Mouse (Mus musculus) layer of hippocampus, postnatal 25 days (tissue): ENCODE measurements around the gene Gss. TPM values are rescaled to one million over a fixed set of nuclear protein-coding genes. Genes with fewer than 3 reads are reported as not detected.
A peak's percentile ranks its signal among the peaks of the same experiment; 100 is the strongest.

Experiments used
- DNase-seq, 2 experiments: peaks; one replicate each; pipeline ENCODE4 v3.0.0; 2022; ENCODE audit warnings: mixed read lengths in 2 of 2, low spot score in 1 of 2; ENCODE audit errors: extremely low spot score in 1 of 2
- microRNA-seq, 2 experiments: library from miRNA; unstranded; fragments of <30 nt; microRNA quantifications; one replicate each; pipeline ENCODE4 v1.2.0; 2021
- total RNA-seq, 2 experiments: library from RNA; stranded (reverse); gene quantifications; 2 replicates each; pipeline ENCODE4 v1.2.3; 2021

Gene Gss
- total RNA-seq, 2 experiments from 2014 or later = 22.6 to 26.5 TPM

GRCm38 (mm10) chr2:155523706-155524105 is 68.9 kb downstream of the Gss start:
- DNase-seq = no peak

- no peak for DNase-seq
Observed at GRCm38 (mm10) chr2:155518531-155519270, 73.9 kb downstream of the Gss start.

DNA sequence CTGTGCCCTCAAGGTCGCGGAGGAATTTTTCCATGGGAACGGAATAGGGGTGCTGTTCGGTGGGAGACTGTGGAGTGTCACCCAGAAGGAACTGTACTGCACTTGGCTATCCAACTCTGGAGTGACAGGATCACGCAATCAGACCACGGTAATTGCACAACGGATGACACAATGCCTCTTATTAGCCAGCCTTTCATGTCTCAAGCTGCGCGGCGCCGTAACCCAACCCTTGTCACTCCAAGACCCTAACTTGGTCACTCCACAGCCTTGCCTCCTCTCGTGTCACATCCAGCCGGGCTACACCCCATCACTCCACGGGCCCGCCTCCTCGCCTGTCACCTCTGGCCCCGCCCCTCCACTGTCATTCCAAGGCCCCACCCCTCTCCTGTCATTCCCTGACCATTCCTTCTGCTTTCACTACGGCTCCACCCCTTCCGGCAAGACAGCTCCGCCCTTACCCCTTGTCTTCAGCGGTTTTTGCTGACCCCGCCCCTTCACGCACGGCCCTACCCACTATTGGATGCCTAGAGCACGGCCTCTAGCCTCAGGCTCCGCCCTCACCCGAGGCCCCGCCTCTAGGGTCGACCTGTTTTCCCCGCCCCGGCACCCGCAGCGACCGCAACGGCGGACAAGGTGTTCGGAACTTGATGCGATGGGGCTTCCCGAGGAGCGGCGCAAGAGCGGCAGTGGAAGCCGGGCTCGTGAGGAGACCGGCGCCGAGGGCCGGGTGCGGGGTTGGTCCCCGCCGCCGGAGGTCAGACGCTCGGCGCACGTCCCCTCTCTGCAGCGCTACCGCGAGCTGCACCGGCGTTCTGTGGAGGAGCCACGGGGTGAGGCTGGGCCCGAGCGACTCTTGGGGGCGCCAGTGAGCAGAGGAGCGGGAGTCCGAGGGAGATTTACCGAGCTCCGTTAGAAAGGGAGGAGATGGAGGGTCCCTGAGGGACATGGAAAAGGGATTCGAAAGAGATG is 74.9 kb downstream of the Gss start, which contains the start of the genes Acss2 and Ggt7:
Gene Acss2, plus strand, starts transcription at position 494 of the 969 bp plus-strand sequence.
Gene Ggt7, minus strand, starts transcription at position 783 of the 969 bp plus-strand sequence.
- peak; percentile 85 to 95 for DNase-seq

GRCm38 (mm10) chr2:155515941-155516340 is 76.7 kb downstream of the Gss start:
- peak; percentile 57 to 70 for DNase-seq

DNA sequence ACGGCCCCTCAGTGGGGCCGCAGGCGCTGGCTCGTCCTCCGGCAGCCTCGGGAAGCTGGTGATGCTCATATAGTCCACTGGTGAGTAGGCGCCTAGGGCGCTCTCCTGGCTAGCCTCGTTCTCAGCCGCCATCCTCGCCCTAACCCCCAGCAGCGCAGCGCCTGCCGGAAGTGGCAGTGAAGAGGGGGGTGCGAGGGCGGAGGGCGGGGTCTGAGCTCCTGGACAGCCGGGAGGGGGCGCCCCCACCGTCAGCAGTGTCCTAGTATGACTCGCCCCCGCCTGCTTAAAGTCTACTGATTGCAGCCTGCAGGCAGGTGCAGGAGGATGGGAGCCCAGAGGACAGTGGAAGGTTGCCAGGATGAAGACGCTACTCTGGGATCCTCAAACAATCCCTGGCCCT is 77.9 kb downstream of the Gss start:
- DNase-seq = peak; percentile 76 to 81

- DNase-seq = peak; percentile 20 to 31
Observed at GRCm38 (mm10) chr2:155513543-155513942, 79.1 kb downstream of the Gss start.

Small RNA genes within 50 kb of the gene (microRNA-seq; reads per million reads assigned to microRNA genes)
- 3.0 to 8.6 reads per million in 2 experiments for gene Mir499

Other genes starting within 250 kb of the Gss start
- gene Pigu, start 235.4 kb downstream of the Gss start, total RNA-seq = 10 to 100 TPM; 25.7 to 27.0 TPM
- 100 to 1,000 TPM; 158 to 178 TPM for gene Trp53inp2, start 211.8 kb downstream of the Gss start, total RNA-seq
- gene Ncoa6, start 118.9 kb downstream of the Gss start, total RNA-seq = 10 to 100 TPM; 54.9 to 73.7 TPM
- 10 to 100 TPM; 60.8 to 70.2 TPM for gene Acss2, start 74.9 kb downstream of the Gss start, total RNA-seq
- 100 to 1,000 TPM; 111 to 117 TPM for gene Ggt7, start 74.6 kb downstream of the Gss start, total RNA-seq
- gene Myh7b, start 18.4 kb upstream of the Gss start, total RNA-seq = 1 to 10 TPM; 2.7 to 3.7 TPM
- gene Trpc4ap, start 99.6 kb upstream of the Gss start, total RNA-seq = 100 to 1,000 TPM; 161 to 163 TPM
- gene Edem2, start 136.7 kb upstream of the Gss start, total RNA-seq = 10 to 100 TPM; 19.8 to 22.9 TPM
- gene Gm17581, start 143.1 kb upstream of the Gss start, total RNA-seq = not detected
- gene Procr, start 158.3 kb upstream of the Gss start, total RNA-seq = under 1 TPM; 0.71 to 0.96 TPM
- 10 to 100 TPM; 43.5 to 43.6 TPM for gene Mmp24, start 182.5 kb upstream of the Gss start, total RNA-seq
- gene BC029722, start 226.6 kb upstream of the Gss start, total RNA-seq = 10 to 100 TPM; 52.8 to 60.0 TPM
- gene Eif6, start 234.1 kb upstream of the Gss start, total RNA-seq = 10 to 100 TPM; 59.0 to 75.7 TPM
- gene Fam83c, start 242.0 kb upstream of the Gss start, total RNA-seq = not detected